Mouse (Mus musculus) forebrain, embryonic 16.5 days (tissue): ENCODE data around the gene Tmprss3. TPM values are rescaled to one million over a fixed set of nuclear protein-coding genes. Genes with fewer than 3 reads are reported as not detected.

Source experiments
- ATAC-seq: fragments of 200-750 bp; cut with Nextera tagmentation; 2 replicates; pipeline ENCODE4 v1.8.0; 2017; ENCODE audit warnings: mild to moderate bottlenecking, moderate library complexity
- H3K27ac ChIP-seq: fragments of 300-500 bp; sonication (generic); 2 replicates; pipeline ENCODE4 v1.5.1; 2014; ENCODE audit warnings: low read length, control low read depth
- H3K27me3 ChIP-seq: fragments of 300-500 bp; sonication (generic); replicated peaks from 2 replicates; pipeline ENCODE4 v1.6.1; 2014; ENCODE audit warnings: low read length; ENCODE audit not compliant: control insufficient read depth, insufficient read depth
- H3K36me3 ChIP-seq: fragments of 300-500 bp; sonication (generic); 2 replicates; pipeline ENCODE4 v1.6.1; 2014; ENCODE audit not compliant: control insufficient read depth, insufficient read depth
- H3K4me1 ChIP-seq: fragments of 300-500 bp; sonication (generic); replicated peaks from 2 replicates; pipeline ENCODE4 v1.6.1; 2014; ENCODE audit warnings: low read length; ENCODE audit not compliant: control insufficient read depth, insufficient read depth
- H3K4me2 ChIP-seq: fragments of 300-500 bp; sonication (generic); 2 replicates; pipeline ENCODE4 v1.6.1; 2014; ENCODE audit warnings: mild to moderate bottlenecking, low read length, control low read depth
- H3K4me3 ChIP-seq: fragments of 300-500 bp; sonication (generic); replicated peaks from 2 replicates; pipeline ENCODE4 v1.5.1; 2014; ENCODE audit warnings: mild to moderate bottlenecking, low read length, control low read depth
- H3K9ac ChIP-seq: fragments of 300-500 bp; sonication (generic); replicated peaks from 2 replicates; pipeline ENCODE4 v1.6.1; 2014; ENCODE audit warnings: low read depth, low read length, control low read depth
- H3K9me3 ChIP-seq: fragments of 300-500 bp; sonication (generic); 2 replicates; pipeline ENCODE4 v1.6.1; 2016; ENCODE audit warnings: low read length; ENCODE audit not compliant: control insufficient read depth
- WGBS: fragments of 180-500 bp; shearing (Covaris S2); extraction: QIAGEN DNeasy Blood & Tissue Kit; methylation state at CpG from one replicate; pipeline ENCODE4 v1.1.7; 2014; 5-methylcytosine and 5-hydroxymethylcytosine counted together
- polyA plus RNA-seq: library from polyadenylated mRNA; unstranded; fragments of >200 nt; fragmentation: Nextera tagmentation; extraction: Ambion mirVana; gene quantifications from 2 replicates; pipeline ENCODE4 v1.2.1, GENCODE M21; 2015

The Tmprss3 gene
- polyA plus RNA-seq, 1 experiment from 2014 or later = not detected

DNA sequence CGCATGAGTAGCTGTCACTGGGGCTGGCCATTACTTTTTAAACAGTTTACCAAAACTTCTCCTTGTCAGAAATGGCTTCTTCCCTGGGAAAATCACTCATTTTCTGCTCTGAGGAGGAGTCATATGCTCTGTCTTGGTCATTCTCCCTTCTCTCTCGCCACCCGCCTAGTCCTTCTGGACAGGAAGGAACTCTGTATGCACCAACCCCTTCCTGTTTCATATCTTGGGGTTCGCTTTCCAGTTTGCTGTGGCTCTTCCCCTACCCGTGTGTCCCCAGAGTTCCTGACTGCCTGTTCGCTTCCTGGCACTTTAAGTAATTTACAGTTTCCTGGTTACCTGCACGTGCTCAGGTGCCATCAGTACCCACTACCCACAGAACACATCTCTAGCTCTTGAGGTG, 28.2 kb upstream of the Tmprss3 start:
- no peak overlapping the region for H3K4me3 ChIP-seq
- no peaks in the 10 kb centered on the region for H3K4me1 ChIP-seq
- H3K27me3 ChIP-seq = no peaks in the 10 kb centered on the region
- no peak overlapping the region for H3K9ac ChIP-seq
- no peak for ATAC-seq
- no peaks in the 10 kb centered on the region for H3K36me3 ChIP-seq
- H3K9me3 ChIP-seq = no peaks in the 10 kb centered on the region
- 90% methylated on average over 7 of the region's 7 CpGs for WGBS
- H3K4me2 ChIP-seq = no peak overlapping the region
- H3K27ac ChIP-seq = no peak overlapping the region

DNA sequence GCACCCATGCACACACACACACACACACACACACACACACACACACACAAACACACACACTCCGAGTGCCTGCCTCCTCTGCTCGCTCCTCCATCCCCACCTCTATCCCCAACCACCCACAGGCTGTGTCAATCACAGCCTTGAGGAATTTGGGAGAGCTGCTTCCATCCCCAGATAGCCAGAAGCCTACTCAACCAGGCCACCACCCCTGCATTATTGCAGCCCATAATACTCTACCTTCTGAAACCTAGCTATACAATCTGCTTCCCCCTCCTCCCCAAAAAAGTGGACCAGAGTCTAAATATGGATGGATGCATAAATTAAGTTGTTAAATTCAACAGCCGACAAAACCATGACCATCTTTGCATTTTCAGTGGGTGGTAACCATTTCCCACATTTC, 27.6 kb upstream of the Tmprss3 start:
- 94% methylated on average over 3 of the region's 3 CpGs for WGBS
- Histone ChIP-seq H3K4me1 (no peaks in the 10 kb centered on the region), H3K36me3 (no peaks in the 10 kb centered on the region)

DNA sequence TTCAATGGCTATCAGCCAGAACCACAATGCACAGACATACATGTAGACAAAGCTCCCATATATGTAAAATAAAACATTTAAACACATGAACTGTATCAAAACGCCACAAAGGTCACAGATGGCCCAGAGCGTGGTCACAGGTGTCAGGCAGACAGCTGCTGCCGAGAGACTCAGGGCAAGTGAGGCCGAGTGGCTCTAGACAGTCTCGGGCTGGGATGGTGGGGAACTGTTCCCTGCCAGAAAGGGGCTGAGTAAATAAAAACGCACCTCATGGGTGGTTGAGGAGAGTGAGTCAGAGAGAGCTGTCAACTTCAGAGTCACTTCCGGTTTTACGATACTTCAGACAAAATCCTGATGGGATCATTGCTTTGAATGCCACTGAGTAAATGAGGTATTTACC, 25.8 kb upstream of the Tmprss3 start:
- 88% methylated on average over 8 of the region's 8 CpGs for WGBS
- Histone ChIP-seq H3K27me3 (no peaks in the 10 kb centered on the region), H3K27ac (no peak overlapping the region), H3K4me1 (no peaks in the 10 kb centered on the region), H3K9ac (no peak overlapping the region), H3K4me2 (no peak overlapping the region), H3K4me3 (no peak overlapping the region), H3K9me3 (no peaks in the 10 kb centered on the region), H3K36me3 (no peaks in the 10 kb centered on the region)
- ATAC-seq = no peak

More for the DNA sequence above, 27.6 kb upstream of the Tmprss3 start:
- no peaks in the 10 kb centered on the region for H3K9me3 ChIP-seq
- H3K27ac ChIP-seq = no peak overlapping the region
- no peaks in the 10 kb centered on the region for H3K27me3 ChIP-seq
- H3K4me3 ChIP-seq = no peak overlapping the region
- H3K9ac ChIP-seq = no peak overlapping the region
- ATAC-seq = no peak
- H3K4me2 ChIP-seq = no peak overlapping the region

DNA sequence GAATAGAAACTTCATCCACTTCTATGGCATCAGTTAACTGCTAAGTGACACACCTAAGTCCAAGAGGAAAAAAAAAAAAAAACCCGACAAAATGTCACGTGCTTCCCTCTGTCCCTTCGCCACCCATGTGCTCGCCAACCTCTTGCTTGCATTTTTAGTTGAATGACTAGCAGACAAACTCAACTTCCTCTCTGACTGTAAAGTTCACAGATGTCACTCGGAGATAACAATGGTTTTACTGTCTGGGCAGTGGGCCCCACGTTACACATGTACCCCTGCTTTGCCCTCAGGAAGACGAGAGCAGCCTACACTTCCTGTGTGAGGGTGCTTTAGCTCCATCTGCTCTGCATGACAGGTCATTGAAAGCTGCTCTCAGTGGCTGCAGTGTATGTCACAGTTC, 25.1 kb upstream of the Tmprss3 start:
- no peak overlapping the region for H3K4me2 ChIP-seq
- no peak for ATAC-seq
- WGBS = 75% methylated on average over 7 of the region's 7 CpGs

DNA sequence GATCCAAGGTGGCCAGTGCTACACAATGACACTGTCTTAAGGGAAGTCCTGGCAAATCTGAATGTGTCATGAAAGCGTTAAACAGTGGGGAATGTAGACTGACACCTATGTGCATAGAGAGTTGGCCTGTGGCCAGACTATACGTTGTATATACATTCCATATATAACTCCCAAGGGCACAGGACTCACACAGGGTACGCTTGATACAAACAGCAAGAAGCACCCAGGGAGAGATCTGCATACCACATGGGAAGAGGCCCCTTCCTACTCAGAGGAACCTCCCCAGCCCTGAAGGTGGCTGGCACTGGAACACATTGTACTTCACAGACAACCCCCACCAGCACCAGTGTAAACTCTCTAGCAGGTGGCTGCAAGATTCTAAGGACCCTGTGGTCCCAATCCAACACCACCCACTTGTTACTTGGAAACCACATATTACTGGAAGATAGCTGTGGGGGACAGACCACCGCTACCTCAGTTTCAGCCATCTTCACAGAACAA, 24.1 kb upstream of the Tmprss3 start:
- WGBS = 82% methylated on average over 4 of the region's 4 CpGs
- ATAC-seq = no peak

More for the DNA sequence above, 25.1 kb upstream of the Tmprss3 start:
- no peak overlapping the region for H3K27ac ChIP-seq
- H3K9me3 ChIP-seq = no peaks in the 10 kb centered on the region
- no peak overlapping the region for H3K9ac ChIP-seq
- H3K4me1 ChIP-seq = no peaks in the 10 kb centered on the region
- no peaks in the 10 kb centered on the region for H3K36me3 ChIP-seq
- H3K27me3 ChIP-seq = no peaks in the 10 kb centered on the region
- no peak overlapping the region for H3K4me3 ChIP-seq

DNA sequence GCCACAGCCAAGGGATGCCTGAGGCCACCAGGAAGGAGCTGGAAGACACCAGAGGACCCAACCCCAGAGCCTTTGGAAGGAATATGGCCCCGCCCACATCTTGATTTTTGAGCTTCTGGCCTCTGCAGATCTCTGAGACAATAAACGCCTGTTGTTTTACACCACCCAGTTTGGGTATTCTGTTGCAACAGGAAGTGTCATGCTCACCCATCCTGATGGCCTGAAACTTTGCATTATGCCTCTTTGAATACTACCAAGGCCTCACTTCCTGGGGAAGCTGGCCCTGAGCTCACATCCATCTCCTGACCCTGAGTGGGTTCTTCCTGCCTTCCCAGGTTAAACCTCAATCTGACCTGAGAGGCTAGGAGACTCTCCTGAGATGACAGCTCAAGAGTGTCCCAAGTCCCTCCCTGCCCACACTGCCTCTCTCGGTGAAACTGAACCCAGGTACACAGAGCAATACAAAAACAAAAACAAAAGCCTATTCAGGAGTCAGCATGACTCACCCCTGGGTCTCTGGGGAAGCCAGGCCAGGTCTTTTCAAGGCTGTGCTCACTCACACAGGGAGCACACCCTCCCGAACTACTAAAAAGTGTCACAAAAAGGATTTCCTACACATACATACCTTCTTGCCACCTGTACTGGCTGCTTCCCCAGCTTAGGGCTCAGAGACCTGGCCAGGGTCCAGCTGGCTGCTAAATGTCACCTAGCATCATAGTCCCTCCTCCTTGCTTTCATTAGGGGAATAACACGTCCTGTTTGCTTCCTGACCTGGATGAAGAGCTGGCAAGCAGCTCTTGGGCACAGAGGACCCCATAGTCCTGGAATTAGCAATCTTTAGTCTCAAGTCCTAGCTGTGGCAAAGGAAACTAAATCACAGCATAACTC, 17.5 kb upstream of the Tmprss3 start:
- no peak overlapping the region for H3K4me2 ChIP-seq
- no peaks in the 10 kb centered on the region for H3K36me3 ChIP-seq
- no peaks in the 10 kb centered on the region for H3K27me3 ChIP-seq
- no peaks in the 10 kb centered on the region for H3K9me3 ChIP-seq
- H3K4me3 ChIP-seq = no peak overlapping the region
- ATAC-seq = no peak
- H3K27ac ChIP-seq = no peak overlapping the region
- H3K4me1 ChIP-seq = peaks cover 3% of the 10 kb centered on the region; the same call in 1 of the 2 replicates
- 44% methylated on average over 5 of the region's 5 CpGs for WGBS
- no peak overlapping the region for H3K9ac ChIP-seq

More for the DNA sequence above, 24.1 kb upstream of the Tmprss3 start:
- Histone ChIP-seq H3K9ac (no peak overlapping the region), H3K27me3 (no peaks in the 10 kb centered on the region), H3K4me3 (no peak overlapping the region), H3K27ac (no peak overlapping the region), H3K4me1 (no peaks in the 10 kb centered on the region), H3K36me3 (no peaks in the 10 kb centered on the region), H3K4me2 (no peak overlapping the region), H3K9me3 (no peaks in the 10 kb centered on the region)

DNA sequence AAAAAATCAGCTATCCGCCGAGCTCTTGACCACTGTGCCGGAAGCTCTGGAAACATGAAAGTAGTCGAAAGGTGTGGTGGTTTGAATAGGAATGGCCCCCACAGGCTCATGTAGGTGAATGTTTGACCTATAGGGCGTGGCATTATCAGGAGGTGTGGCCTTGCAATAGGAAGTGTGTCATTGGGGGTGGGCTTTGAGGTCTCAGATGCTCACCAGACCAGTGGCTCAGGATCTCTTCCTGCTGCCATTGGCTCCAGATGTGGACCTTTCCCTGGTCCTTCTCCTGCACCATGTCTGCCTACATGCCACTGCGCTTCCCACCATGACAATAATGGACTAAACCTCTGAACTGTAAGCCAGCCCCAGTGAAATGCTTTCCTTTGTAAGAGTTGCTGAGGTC, 13.1 kb upstream of the Tmprss3 start:
- no peaks in the 10 kb centered on the region for H3K9me3 ChIP-seq
- H3K4me3 ChIP-seq = no peak overlapping the region
- H3K9ac ChIP-seq = no peak overlapping the region
- H3K4me2 ChIP-seq = no peak overlapping the region
- WGBS = 85% methylated on average over 6 of the region's 6 CpGs
- no peak overlapping the region for H3K27ac ChIP-seq
- H3K27me3 ChIP-seq = no peaks in the 10 kb centered on the region
- no peak for ATAC-seq
- H3K4me1 ChIP-seq = peaks cover 3% of the 10 kb centered on the region; the same call in 1 of the 2 replicates
- H3K36me3 ChIP-seq = no peaks in the 10 kb centered on the region

DNA sequence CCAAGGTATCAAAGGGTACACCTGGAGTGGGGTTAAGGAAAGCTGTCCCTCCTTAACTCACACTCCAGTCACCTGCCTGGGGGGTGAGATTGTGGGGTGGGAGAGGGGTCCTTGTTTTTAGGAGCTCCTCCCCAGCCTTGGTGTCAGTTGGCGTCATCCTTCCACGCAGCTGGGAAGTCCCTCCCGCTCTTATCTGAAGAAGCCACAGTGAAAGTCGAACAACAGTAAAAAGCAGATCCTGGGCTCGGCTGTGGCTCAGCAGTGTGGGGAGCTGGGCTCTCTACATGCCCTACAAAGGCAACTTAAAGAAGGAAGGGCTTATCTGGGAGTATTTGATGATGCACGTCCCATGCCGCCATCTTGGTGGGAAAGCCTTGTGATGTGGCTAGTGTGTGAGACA, 11.5 kb upstream of the Tmprss3 start:
- 88% methylated on average over 7 of the region's 7 CpGs for WGBS
- no peak overlapping the region for H3K27ac ChIP-seq

DNA sequence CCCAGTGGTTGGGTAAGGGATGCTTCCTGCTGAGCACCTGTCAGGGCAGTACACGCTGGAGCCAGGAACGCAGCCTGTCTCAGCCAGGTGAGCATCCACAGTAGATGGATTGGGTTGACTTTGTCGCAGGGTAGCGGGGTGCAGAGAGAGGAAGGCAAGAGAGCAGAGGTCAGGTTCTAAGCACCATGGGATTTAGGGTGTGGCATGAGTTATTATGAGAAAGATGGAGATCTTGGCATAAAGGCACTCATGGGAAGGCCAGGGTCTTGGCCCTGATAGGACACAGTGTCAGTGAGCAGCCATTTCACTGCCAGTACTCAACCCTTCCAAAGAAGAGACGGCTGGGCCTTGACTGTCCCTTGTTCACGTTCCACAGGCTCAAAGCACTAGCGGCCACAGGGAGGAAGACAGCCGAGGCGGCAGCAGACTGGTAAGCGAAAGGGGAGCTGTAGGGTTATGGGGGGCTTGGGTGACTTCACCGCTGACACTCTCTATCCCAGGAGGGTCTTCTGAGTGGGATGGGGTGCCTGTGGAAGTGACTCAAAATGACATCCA, 10.7 kb upstream of the Tmprss3 start:
- no peak for ATAC-seq
- Histone ChIP-seq H3K27me3 (no peaks in the 10 kb centered on the region), H3K4me3 (no peak overlapping the region), H3K4me1 (no peaks in the 10 kb centered on the region), H3K9me3 (no peaks in the 10 kb centered on the region), H3K4me2 (no peak overlapping the region), H3K36me3 (no peaks in the 10 kb centered on the region), H3K9ac (no peak overlapping the region), H3K27ac (no peak overlapping the region)
- WGBS = 95% methylated on average over 11 of the region's 11 CpGs

More for the DNA sequence above, 11.5 kb upstream of the Tmprss3 start:
- Histone ChIP-seq H3K9me3 (no peaks in the 10 kb centered on the region), H3K36me3 (no peaks in the 10 kb centered on the region), H3K4me1 (no peaks in the 10 kb centered on the region), H3K27me3 (no peaks in the 10 kb centered on the region), H3K9ac (no peak overlapping the region), H3K4me3 (no peak overlapping the region), H3K4me2 (no peak overlapping the region)
- ATAC-seq = no peak
